Mouse (Mus musculus): ENCODE results near the gene Tmc8.
A peak's percentile ranks its signal among the peaks of the same experiment; 100 is the strongest.
"Not testable (repeated sequence)": the region's sequence is repeated elsewhere in the genome, so short reads cannot be mapped to it uniquely, and the experiment has no call there.

Tmc8 gene

GRCm38 (mm10) chr11:117774925-117775324 lies 7.0 kb upstream of the Tmc8 start:
- DNase-seq (ENCODE audit: low spot score): no peak

GRCm38 (mm10) chr11:117775540-117775939 lies 6.3 kb upstream of the Tmc8 start:
- no peak for DNase-seq (ENCODE audit: low spot score)

GRCm38 (mm10) chr11:117776085-117776792 lies 5.6 kb upstream of the Tmc8 start:
- no peak for DNase-seq (ENCODE audit: low spot score)

GRCm38 (mm10) chr11:117777111-117777510 lies 4.8 kb upstream of the Tmc8 start:
- DNase-seq (ENCODE audit: low spot score): no peak

GRCm38 (mm10) chr11:117778031-117778430 lies 3.8 kb upstream of the Tmc8 start:
- DNase-seq (ENCODE audit: low spot score): no peak

GRCm38 (mm10) chr11:117778851-117779433 lies 2.9 kb upstream of the Tmc8 start:
- DNase-seq (ENCODE audit: low spot score): peak; percentile 58

- DNase-seq (ENCODE audit: low spot score): peak; percentile 55
These were observed 2.3 kb upstream of the Tmc8 start for GRCm38 (mm10) chr11:117779434-117780198.

GRCm38 (mm10) chr11:117780199-117780515 lies 1.7 kb upstream of the Tmc8 start:
- DNase-seq (ENCODE audit: low spot score): peak; percentile 33

- DNase-seq (ENCODE audit: low spot score): peak; percentile 95
These were observed 1.2 kb upstream of the Tmc8 start for GRCm38 (mm10) chr11:117780582-117781111.

- peak; percentile 53 for DNase-seq (ENCODE audit: low spot score)
These were observed 566 bp upstream of the Tmc8 start for GRCm38 (mm10) chr11:117781199-117781821.

GRCm38 (mm10) chr11:117782705-117783034 lies 794 bp downstream of the Tmc8 start:
- DNase-seq (ENCODE audit: low spot score): peak; percentile 41

- peak; percentile 60 for DNase-seq (ENCODE audit: low spot score)
These were observed 1.2 kb downstream of the Tmc8 start for GRCm38 (mm10) chr11:117783089-117783488.

- DNase-seq (ENCODE audit: low spot score): peak; percentile 41
These were observed 1.9 kb downstream of the Tmc8 start for GRCm38 (mm10) chr11:117783683-117784309.

- DNase-seq (ENCODE audit: low spot score): no peak
These were observed 4.4 kb downstream of the Tmc8 start for GRCm38 (mm10) chr11:117786294-117786693.

- DNase-seq (ENCODE audit: low spot score): not testable (repeated sequence)
These were observed 6.6 kb downstream of the Tmc8 start for GRCm38 (mm10) chr11:117788481-117788880.

- no peak for DNase-seq (ENCODE audit: low spot score)
These were observed 8.4 kb downstream of the Tmc8 start for GRCm38 (mm10) chr11:117790286-117790685.

GRCm38 (mm10) chr11:117790703-117791440 lies 9.0 kb downstream of the Tmc8 start:
- DNase-seq (ENCODE audit: low spot score): no peak

GRCm38 (mm10) chr11:117791441-117791761 lies 9.5 kb downstream of the Tmc8 start:
- no peak for DNase-seq (ENCODE audit: low spot score)

- peak; percentile 90 for DNase-seq (ENCODE audit: low spot score)
These were observed 10.5 kb downstream of the Tmc8 start for GRCm38 (mm10) chr11:117792281-117792888.

GRCm38 (mm10) chr11:117794035-117794551 lies 12.2 kb downstream of the Tmc8 start:
- DNase-seq (ENCODE audit: low spot score): no peak

- DNase-seq (ENCODE audit: low spot score): no peak
These were observed 15.1 kb downstream of the Tmc8 start for GRCm38 (mm10) chr11:117796954-117797353.
